Comparison of ENCODE assay signal across 23 mouse cellular contexts in genomic region chr15:102451666-102452430, GRCm38 (mm10). TPM values are rescaled to one million over a fixed set of nuclear protein-coding genes. Genes with fewer than 3 reads are reported as not detected.
DNase-seq lines count a peak whose midpoint lies in the region; ATAC-seq lines count a peak whose summit lies in the region.
"Had no signal": no experiment of that assay in that cellular context is flagged by ENCODE, and none has a peak within 500 bp of the region (broad histone marks: within the 10 kb centered on the region; RNA-seq: fewer than 3 reads in every experiment).

No protein-coding gene starts in this region.

- H3K4me3 ChIP-seq in midbrain, embryonic 11.5 days (ENCODE audit: low read depth, low read length): no peak overlapping the region
- H3K4me3 ChIP-seq: embryonic facial prominence, embryonic 12.5 days; forebrain, embryonic 10.5 days; heart, embryonic 15.5 days; limb, embryonic 13.5 days; midbrain, embryonic 12.5 days; stomach, embryonic 15.5 days had no signal

- 84% methylated on average over 26 of the region's 26 CpGs for WGBS in midbrain, embryonic 11.5 days

- no peak overlapping the region for H3K4me2 ChIP-seq in midbrain, embryonic 11.5 days
- H3K4me2 ChIP-seq: embryonic facial prominence, embryonic 12.5 days; heart, embryonic 15.5 days; limb, embryonic 13.5 days; midbrain, embryonic 12.5 days; stomach, embryonic 15.5 days had no signal

- no peak for ATAC-seq in midbrain, embryonic 11.5 days (ENCODE audit: low FRiP score)
- ATAC-seq: activated CD4-positive, CD25-positive, alpha-beta regulatory T cell, adult 4 months had no signal

- no peaks in the 10 kb centered on the region for H3K36me3 ChIP-seq in midbrain, embryonic 11.5 days (ENCODE audit: control insufficient read depth, insufficient read depth, low read length)
- H3K36me3 ChIP-seq: embryonic facial prominence, embryonic 12.5 days; forebrain, embryonic 10.5 days; heart, embryonic 15.5 days; limb, embryonic 13.5 days; midbrain, embryonic 12.5 days; stomach, embryonic 15.5 days had no signal

- no peak overlapping the region for H3K9ac ChIP-seq in midbrain, embryonic 11.5 days (ENCODE audit: low read length)
- H3K9ac ChIP-seq: embryonic facial prominence, embryonic 12.5 days; heart, embryonic 15.5 days; limb, embryonic 13.5 days; midbrain, embryonic 12.5 days; stomach, embryonic 15.5 days had no signal

- H3K27me3 ChIP-seq in midbrain, embryonic 11.5 days (ENCODE audit: control insufficient read depth, insufficient read depth, low read length): no peaks in the 10 kb centered on the region
- H3K27me3 ChIP-seq: embryonic facial prominence, embryonic 12.5 days; heart, embryonic 15.5 days; limb, embryonic 13.5 days; midbrain, embryonic 12.5 days; stomach, embryonic 15.5 days had no signal

- no peaks in the 10 kb centered on the region for H3K9me3 ChIP-seq in midbrain, embryonic 11.5 days (ENCODE audit: control insufficient read depth, low read length)
- H3K9me3 ChIP-seq: embryonic facial prominence, embryonic 12.5 days; forebrain, embryonic 10.5 days; heart, embryonic 15.5 days; limb, embryonic 13.5 days; midbrain, embryonic 12.5 days; stomach, embryonic 15.5 days had no signal

- no peaks in the 10 kb centered on the region for H3K4me1 ChIP-seq in midbrain, embryonic 11.5 days (ENCODE audit: control insufficient read depth, insufficient read depth, low read length)
- H3K4me1 ChIP-seq: embryonic facial prominence, embryonic 12.5 days; limb, embryonic 13.5 days; stomach, embryonic 15.5 days had no signal

- H3K27ac ChIP-seq in midbrain, embryonic 11.5 days (ENCODE audit: low read depth, low read length): no peak overlapping the region
- H3K27ac ChIP-seq: embryonic facial prominence, embryonic 12.5 days; forebrain, embryonic 10.5 days; heart, embryonic 15.5 days; limb, embryonic 13.5 days; midbrain, embryonic 12.5 days; stomach, embryonic 15.5 days had no signal

- DNase-seq in adrenal gland, postnatal 25 days: peak; percentile 15
- DNase-seq in adrenal gland, adult 8-10 months: no peak
- DNase-seq in 3134 (ENCODE audit: extremely low read depth, insufficient read length, low spot score): peak; percentile 84
- DNase-seq in brain, adult 2 months (ENCODE audit: low read depth, low spot score): peak; percentile 63
- DNase-seq in lung, postnatal 25 days (ENCODE audit: low spot score): peak; percentile 44
- DNase-seq in spleen, postnatal 36 days (ENCODE audit: low spot score in 2 of 2): no peak
- DNase-seq in kidney, postnatal 10 days: no peak
- DNase-seq in midbrain, embryonic 11.5 days (ENCODE audit: low spot score, missing footprints): no peak
- DNase-seq: cerebellum, postnatal 36 days; right cerebral cortex, postnatal 25 days; thymus, postnatal 25 days had no signal

RNA-seq across cellular contexts. Expression of gene Amhr2, which starts 6.7 kb away (rescaled TPM):
- 1.4 and 1.9 TPM in 2 replicates for total RNA-seq in adrenal gland, postnatal 25 days (2021)
- 1 to 10 TPM; 1.1 to 1.9 (median 1.6) TPM for total RNA-seq in adrenal gland, adult 8-10 months (2022)
- polyA plus RNA-seq in midbrain, embryonic 11.5 days (2014; fragmentation: Nextera tagmentation; extraction: Ambion mirVana): 0.37 TPM in 1 of 2 replicates, not detected in the other
- polyA plus RNA-seq: activated CD4-positive, CD25-positive, alpha-beta regulatory T cell, adult 4 months; midbrain, embryonic 12.5 days had no signal

RNA-seq across cellular contexts. Expression of gene Prr13, which starts 7.0 kb away (rescaled TPM):
- 100 and 158 TPM in 2 replicates for total RNA-seq in adrenal gland, postnatal 25 days (2021)
- 100 to 1,000 TPM in 2 of 4 experiments, 10 to 100 TPM in 2; 71.8 to 170 (median 96.4) TPM for total RNA-seq in adrenal gland, adult 8-10 months (2022)
- polyA plus RNA-seq in midbrain, embryonic 11.5 days (2014; fragmentation: Nextera tagmentation; extraction: Ambion mirVana): 92.7 and 110 TPM in 2 replicates

RNA-seq across cellular contexts. Expression of gene Pcbp2, which starts 18.5 kb away (rescaled TPM):
- 747 and 809 TPM in 2 replicates for total RNA-seq in adrenal gland, postnatal 25 days (2021)
- total RNA-seq in adrenal gland, adult 8-10 months (2022): 100 to 1,000 TPM; 594 to 678 (median 630) TPM
- polyA plus RNA-seq in midbrain, embryonic 11.5 days (2014; fragmentation: Nextera tagmentation; extraction: Ambion mirVana): 234 and 255 TPM in 2 replicates

RNA-seq across cellular contexts. Expression of gene Sp1, which starts 45.9 kb away (rescaled TPM):
- 49.9 and 82.8 TPM in 2 replicates for total RNA-seq in adrenal gland, postnatal 25 days (2021)
- total RNA-seq in adrenal gland, adult 8-10 months (2022): 10 to 100 TPM; 75.8 to 97.0 (median 91.9) TPM
- 11.2 and 11.7 TPM in 2 replicates for polyA plus RNA-seq in midbrain, embryonic 11.5 days (2014; fragmentation: Nextera tagmentation; extraction: Ambion mirVana)

RNA-seq across cellular contexts. Expression of gene Gm10337, which starts 51.7 kb away (rescaled TPM):
- not detected in 2 replicates for total RNA-seq in adrenal gland, postnatal 25 days (2021)
- total RNA-seq in adrenal gland, adult 8-10 months (2022): 1 to 10 TPM in 3 of 4 experiments, not detected in 1; 3.5 to 9.2 (median 8.3) TPM
- polyA plus RNA-seq in midbrain, embryonic 11.5 days (2014; fragmentation: Nextera tagmentation; extraction: Ambion mirVana): 6.7 TPM in 1 of 2 replicates, not detected in the other
- total RNA-seq: gastrocnemius, postnatal 36 days; layer of hippocampus, postnatal 25 days; MEL had no signal
- polyA plus RNA-seq: activated CD4-positive, CD25-positive, alpha-beta regulatory T cell, adult 4 months; brain, embryonic 14.5 days; embryonic facial prominence, embryonic 12.5 days; forebrain, embryonic 10.5 days; liver, embryonic 16.5 days had no signal

Comparison
In these comparisons a context has a peak if more than half of its experiments do, and no peak if none do; other contexts are left out.
1. DNase-seq: peak in adrenal gland, postnatal 25 days (single experiment), 3134 (single experiment), brain, adult 2 months (single experiment) and lung, postnatal 25 days (single experiment); none in adrenal gland, adult 8-10 months (single experiment), spleen, postnatal 36 days (0 of 2), kidney, postnatal 10 days (single experiment) and midbrain, embryonic 11.5 days (single experiment).